Mouse (Mus musculus) lung, adult 2 months (tissue): ENCODE data around the gene Gm37240.

ENCODE experiments used
- CTCF ChIP-seq: fragments of 200-500 bp; IDR thresholded peaks from 2 replicates; pipeline ENCODE4 v1.5.1; 2011; ENCODE audit warnings: mild to moderate bottlenecking, low read length, control low read depth; ENCODE audit not compliant: insufficient read depth
- POLR2A ChIP-seq: fragments of 200-500 bp; IDR thresholded peaks from 2 replicates; pipeline ENCODE4 v1.6.1; 2011; ENCODE audit warnings: low read depth, mild to moderate bottlenecking, control low read depth, low read length, borderline replicate concordance; ENCODE audit errors: extremely low read depth

GRCm38 (mm10) chr3:84748139-84748538 is 1139.2 kb downstream of the Gm37240 start:
- no peak for TF ChIP-seq CTCF
- TF ChIP-seq POLR2A: no peak
